Mouse (Mus musculus) heart, embryonic 15.5 days (tissue): ENCODE data around the gene Cyp4f16. TPM values are rescaled to one million over a fixed set of nuclear protein-coding genes. Genes with fewer than 3 reads are reported as not detected.
"Not testable (repeated sequence)": the region's sequence is repeated elsewhere in the genome, so short reads cannot be mapped to it uniquely, and the experiment has no call there.

ENCODE experiments used
- ATAC-seq: fragments of 200-750 bp; cut with Nextera tagmentation; replicated peaks from 2 replicates; pipeline ENCODE4 v1.8.0; 2017; ENCODE audit warnings: low read depth, moderate TSS enrichment; ENCODE audit not compliant: insufficient number of reproducible peaks, insufficient read depth, low FRiP score
- H3K27ac ChIP-seq: fragments of 300-500 bp; sonication (generic); 2 replicates; pipeline ENCODE4 v1.5.1; 2015; ENCODE audit warnings: mild to moderate bottlenecking, inconsistent platforms
- H3K27me3 ChIP-seq: fragments of 300-500 bp; sonication (generic); 2 replicates; pipeline ENCODE4 v1.6.1; 2015; ENCODE audit warnings: inconsistent platforms
- H3K36me3 ChIP-seq: fragments of 300-500 bp; sonication (generic); 2 replicates; pipeline ENCODE4 v1.6.1; 2015; ENCODE audit warnings: mild to moderate bottlenecking, inconsistent platforms
- H3K4me1 ChIP-seq: fragments of 300-500 bp; sonication (generic); replicated peaks from 2 replicates; pipeline ENCODE4 v1.6.1; 2015; ENCODE audit warnings: inconsistent platforms
- H3K4me2 ChIP-seq: fragments of 300-500 bp; sonication (generic); 2 replicates; pipeline ENCODE4 v1.6.1; 2015; ENCODE audit warnings: inconsistent platforms, mild to moderate bottlenecking, moderate library complexity
- H3K4me3 ChIP-seq: fragments of 300-500 bp; sonication (generic); 2 replicates; pipeline ENCODE4 v1.5.1; 2015; ENCODE audit warnings: mild to moderate bottlenecking, inconsistent platforms
- H3K9ac ChIP-seq: fragments of 300-500 bp; sonication (generic); 2 replicates; pipeline ENCODE4 v1.6.1; 2015; ENCODE audit warnings: mild to moderate bottlenecking, inconsistent platforms
- H3K9me3 ChIP-seq: fragments of 300-500 bp; sonication (generic); replicated peaks from 2 replicates; pipeline ENCODE4 v1.6.1; 2016; ENCODE audit warnings: inconsistent platforms
- WGBS: fragments of 180-500 bp; shearing (Covaris S2); methylation state at CpG from one replicate; pipeline ENCODE4 v1.1.7; 2015; ENCODE audit warnings: mixed read lengths; 5-methylcytosine and 5-hydroxymethylcytosine counted together
- polyA plus RNA-seq: library from polyadenylated mRNA; unstranded; fragments of >200 nt; fragmentation: Nextera tagmentation; extraction: Ambion mirVana; gene quantifications from 2 replicates; pipeline ENCODE4 v1.2.1, GENCODE M21; 2015

Gene Cyp4f16
- polyA plus RNA-seq, 1 experiment from 2014 or later: 15.2 TPM

DNA sequence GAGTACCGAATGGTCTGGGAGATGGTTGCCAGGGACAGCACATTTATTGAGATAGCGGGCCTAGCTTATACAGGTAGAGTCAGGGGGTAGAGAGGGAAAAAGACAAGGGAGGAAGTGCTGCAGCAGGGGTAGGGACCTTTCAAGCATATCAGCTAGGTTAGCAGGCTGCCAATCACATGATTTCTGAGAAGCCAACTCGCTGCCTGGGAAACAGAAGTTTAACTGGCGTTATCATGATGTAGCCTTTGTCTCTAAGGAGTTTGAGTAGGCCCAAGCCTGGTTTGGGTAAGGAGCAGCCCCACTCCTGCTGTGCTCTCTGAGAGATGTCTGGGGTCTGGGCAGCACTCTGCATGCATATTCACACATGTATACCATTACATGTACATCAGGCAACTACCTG is 14.0 kb upstream of the Cyp4f16 start:
- WGBS: 84% methylated on average over 4 of the region's 4 CpGs

DNA sequence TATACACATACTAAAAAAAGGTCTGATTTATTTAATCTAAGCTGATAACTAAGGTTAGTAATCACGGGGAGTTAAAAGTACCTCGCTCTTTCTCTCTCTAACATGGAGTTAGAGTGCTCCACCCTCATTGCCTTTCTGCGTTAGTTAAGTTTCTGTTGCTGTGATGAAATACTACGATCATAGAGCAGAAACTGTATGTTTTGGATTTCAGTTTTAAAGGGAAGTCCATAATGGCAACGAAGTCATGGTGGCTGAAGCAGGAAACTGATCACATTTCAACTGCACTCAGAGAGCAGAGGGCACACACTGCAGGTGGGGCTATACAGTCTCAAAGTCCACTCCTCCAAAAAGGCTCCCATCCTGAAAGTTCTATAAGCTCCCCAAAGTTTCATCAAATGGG is 13.5 kb upstream of the Cyp4f16 start:
- no peaks in the 10 kb centered on the region for H3K27me3 ChIP-seq
- H3K9me3 ChIP-seq: no peaks in the 10 kb centered on the region
- H3K4me1 ChIP-seq: no peaks in the 10 kb centered on the region
- H3K27ac ChIP-seq: no peak overlapping the region
- no peak for ATAC-seq
- no peak overlapping the region for H3K4me3 ChIP-seq
- H3K4me2 ChIP-seq: no peak overlapping the region
- no peak overlapping the region for H3K9ac ChIP-seq
- peaks cover 7% of the 10 kb centered on the region; the same call in 1 of the 2 replicates for H3K36me3 ChIP-seq
- WGBS: 82% methylated on average over 5 of the region's 5 CpGs

More for the DNA sequence above, 14.0 kb upstream of the Cyp4f16 start:
- H3K36me3 ChIP-seq: peaks cover 7% of the 10 kb centered on the region; the same call in 1 of the 2 replicates
- H3K4me3 ChIP-seq: no peak overlapping the region
- H3K27me3 ChIP-seq: no peaks in the 10 kb centered on the region
- no peak overlapping the region for H3K27ac ChIP-seq
- no peak overlapping the region for H3K4me2 ChIP-seq
- H3K9ac ChIP-seq: no peak overlapping the region
- no peak for ATAC-seq
- no peaks in the 10 kb centered on the region for H3K9me3 ChIP-seq
- H3K4me1 ChIP-seq: no peaks in the 10 kb centered on the region

DNA sequence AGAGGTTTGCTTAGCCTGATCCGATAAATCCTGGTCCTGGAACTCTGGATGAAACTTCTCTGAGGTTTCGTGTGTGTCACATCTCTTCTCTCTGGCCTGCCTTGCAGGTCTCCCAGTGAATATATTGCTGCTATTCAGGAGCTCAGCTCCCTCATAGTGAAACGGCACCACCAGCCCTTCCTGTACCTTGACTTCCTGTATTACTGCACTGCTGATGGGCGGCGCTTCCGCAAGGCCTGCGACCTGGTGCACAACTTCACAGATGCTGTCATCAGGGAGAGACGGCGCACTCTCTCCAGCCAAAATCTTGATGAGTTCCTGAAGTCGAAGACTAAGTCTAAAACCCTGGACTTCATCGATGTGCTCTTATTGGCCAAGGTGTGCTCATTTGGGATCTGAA is 12.5 kb upstream of the Cyp4f16 start:
- H3K9me3 ChIP-seq: no peaks in the 10 kb centered on the region
- H3K4me2 ChIP-seq: no peak overlapping the region
- ATAC-seq: no peak
- H3K27ac ChIP-seq: no peak overlapping the region
- H3K4me3 ChIP-seq: no peak overlapping the region
- no peak overlapping the region for H3K9ac ChIP-seq
- WGBS: 83% methylated on average over 11 of the region's 11 CpGs
- no peaks in the 10 kb centered on the region for H3K27me3 ChIP-seq
- H3K36me3 ChIP-seq: peaks cover 7% of the 10 kb centered on the region; the same call in 1 of the 2 replicates
- peaks cover 7% of the 10 kb centered on the region; the same call in 1 of the 2 replicates for H3K4me1 ChIP-seq

DNA sequence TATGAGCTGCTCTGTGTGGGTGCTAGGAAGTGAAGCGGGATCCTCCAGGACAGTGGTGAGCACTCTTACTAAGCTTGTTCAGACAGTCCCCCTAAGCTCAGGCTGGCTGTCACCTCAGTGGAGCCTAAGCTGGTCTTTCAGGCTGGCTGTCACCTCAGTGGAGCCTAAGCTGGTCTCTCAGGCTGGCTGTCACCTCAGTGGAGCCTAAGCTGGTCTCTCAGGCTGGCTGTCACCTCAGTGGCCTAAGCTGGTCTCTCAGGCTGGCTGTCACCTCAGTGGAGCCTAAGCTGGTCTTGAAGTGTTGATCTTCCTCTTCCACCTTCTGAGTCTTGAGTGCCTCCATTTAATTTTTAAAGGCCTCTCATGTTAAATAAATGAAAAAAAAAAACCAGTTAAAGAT is 10.0 kb upstream of the Cyp4f16 start:
- not testable (repeated sequence) for H3K9ac ChIP-seq, H3K27me3 ChIP-seq, H3K4me2 ChIP-seq, H3K4me1 ChIP-seq, H3K27ac ChIP-seq, ATAC-seq, H3K36me3 ChIP-seq, H3K9me3 ChIP-seq, H3K4me3 ChIP-seq
- 85% methylated on average over 1 of the region's 1 CpGs for WGBS

DNA sequence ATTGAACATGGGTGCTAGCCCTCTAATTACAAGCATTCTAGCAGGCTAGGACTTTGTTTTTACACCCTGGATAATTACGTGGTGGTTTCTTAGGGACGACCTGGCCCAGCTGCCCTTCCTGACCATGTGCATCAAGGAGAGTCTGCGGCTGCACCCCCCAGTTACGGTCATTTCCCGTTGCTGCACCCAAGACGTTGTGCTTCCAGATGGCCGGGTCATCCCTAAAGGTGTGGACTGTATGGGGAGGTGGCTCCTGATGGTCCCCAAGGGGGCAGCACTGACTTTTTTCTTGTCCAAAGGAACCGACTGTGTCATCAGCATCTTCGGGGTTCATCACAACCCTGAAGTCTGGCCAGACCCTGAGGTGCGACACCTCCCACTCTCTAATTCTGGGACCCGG is 8.6 kb upstream of the Cyp4f16 start:
- H3K4me1 ChIP-seq: peaks cover 7% of the 10 kb centered on the region; the same call in 1 of the 2 replicates
- no peaks in the 10 kb centered on the region for H3K9me3 ChIP-seq
- 83% methylated on average over 11 of the region's 11 CpGs for WGBS
- no peak overlapping the region for H3K27ac ChIP-seq
- no peak overlapping the region for H3K4me2 ChIP-seq
- ATAC-seq: no peak
- no peaks in the 10 kb centered on the region for H3K27me3 ChIP-seq
- H3K9ac ChIP-seq: no peak overlapping the region
- H3K36me3 ChIP-seq: no peaks in the 10 kb centered on the region
- no peak overlapping the region for H3K4me3 ChIP-seq

DNA sequence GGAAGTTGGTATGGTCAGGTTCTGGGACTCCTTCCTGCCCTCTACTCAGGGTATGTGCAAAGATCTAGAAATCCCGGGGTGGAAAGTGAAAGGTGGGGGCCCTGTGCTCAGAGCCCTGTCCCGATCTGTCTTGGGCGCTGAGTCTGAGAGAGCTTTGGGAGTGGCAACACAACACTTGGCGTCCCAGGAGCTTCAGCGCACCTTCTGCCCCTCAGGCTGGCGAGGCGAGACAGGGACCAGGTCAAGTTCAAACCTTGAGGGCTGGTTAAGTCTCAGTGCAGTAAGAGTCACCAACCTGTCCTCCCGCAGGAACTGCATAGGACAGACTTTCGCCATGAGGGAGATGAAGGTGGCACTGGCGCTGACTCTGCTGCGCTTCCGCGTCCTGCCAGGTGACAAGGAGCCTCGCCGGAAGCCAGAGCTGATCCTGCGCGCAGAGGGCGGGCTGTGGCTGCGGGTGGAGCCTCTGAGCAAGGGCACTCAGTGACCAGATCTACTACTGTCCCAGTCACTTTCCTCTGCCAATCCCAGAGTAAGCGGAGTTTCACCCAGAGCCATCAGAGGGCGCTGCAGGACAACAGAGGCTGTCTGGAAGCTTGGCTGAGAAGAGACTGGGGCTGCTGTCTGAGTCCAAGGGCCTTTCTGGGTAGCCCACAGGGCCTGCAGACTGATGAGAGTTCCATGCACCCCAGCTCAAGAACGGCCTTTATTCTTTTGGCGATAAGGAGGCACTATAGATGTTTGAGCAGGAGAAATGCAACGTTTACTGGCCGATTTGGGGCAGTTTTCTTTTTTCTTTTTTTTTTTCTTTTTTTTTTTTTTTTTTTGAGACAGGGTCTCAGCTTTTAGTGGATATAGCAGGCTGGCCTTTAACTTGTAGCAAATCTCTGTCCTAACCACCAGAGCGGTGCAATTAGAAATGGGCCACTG is 7.7 kb upstream of the Cyp4f16 start:
- 17% methylated on average over 26 of the region's 26 CpGs for WGBS
- H3K9ac ChIP-seq: peak overlapping the region; percentile 46
- 0 out of 2 replicates have a peak overlapping the region, but pooled peaks have one; percentile 4 for H3K27ac ChIP-seq
- peak; percentile 87 for ATAC-seq
- H3K36me3 ChIP-seq: no peaks in the 10 kb centered on the region
- H3K4me1 ChIP-seq: peaks cover 7% of the 10 kb centered on the region; the same call in 1 of the 2 replicates
- H3K27me3 ChIP-seq: no peaks in the 10 kb centered on the region
- peak overlapping the region; percentile 70 for H3K4me2 ChIP-seq
- peak overlapping the region; percentile 50 for H3K4me3 ChIP-seq
- H3K9me3 ChIP-seq: no peaks in the 10 kb centered on the region

DNA sequence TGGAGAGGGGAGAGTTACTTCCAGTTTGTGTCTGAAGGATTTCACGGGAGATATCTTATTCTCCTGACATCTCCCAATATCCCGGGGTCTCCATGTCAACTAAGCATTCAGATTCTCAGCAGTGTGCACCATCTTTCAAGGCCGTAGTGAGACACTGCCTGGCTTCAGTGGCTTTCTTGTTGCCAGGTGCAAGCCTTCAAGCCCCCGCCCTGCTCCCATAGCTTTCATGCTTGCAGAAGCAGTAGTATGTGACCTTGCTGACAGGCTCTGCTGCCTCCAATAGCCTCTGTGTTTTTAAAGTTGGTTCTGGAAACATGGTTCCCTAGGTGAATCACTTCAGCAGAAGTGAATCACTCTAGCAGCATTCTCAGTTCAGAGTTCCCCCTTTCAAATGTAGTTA is 4.0 kb upstream of the Cyp4f16 start:
- not testable (repeated sequence) for H3K27me3 ChIP-seq, H3K9ac ChIP-seq, H3K4me3 ChIP-seq, H3K9me3 ChIP-seq, H3K4me2 ChIP-seq, ATAC-seq, H3K36me3 ChIP-seq, H3K27ac ChIP-seq
- peaks cover 18% of the 10 kb centered on the region for H3K4me1 ChIP-seq
- WGBS: 65% methylated on average over 4 of the region's 4 CpGs

DNA sequence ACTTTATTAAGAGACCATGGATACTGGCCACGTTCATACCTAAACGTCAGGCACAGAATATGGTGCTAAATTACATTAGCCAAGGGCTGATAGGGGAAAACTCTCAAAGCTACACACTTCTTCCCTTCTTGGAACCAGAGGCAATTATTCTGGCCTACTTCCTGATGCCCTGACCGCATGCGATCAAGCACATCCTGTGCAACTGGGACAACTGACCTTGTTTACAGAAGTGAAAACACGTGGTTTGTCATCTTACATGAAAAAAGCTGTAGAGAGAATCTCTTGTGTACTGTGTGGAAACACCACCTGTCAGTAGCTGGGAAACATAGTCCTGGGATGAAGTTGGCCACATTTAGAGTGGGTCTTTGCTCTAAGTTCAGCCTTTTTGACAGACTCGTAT is 2.3 kb upstream of the Cyp4f16 start:
- WGBS: 73% methylated on average over 6 of the region's 6 CpGs
- H3K9me3 ChIP-seq: no peaks in the 10 kb centered on the region
- no peak overlapping the region for H3K9ac ChIP-seq
- no peak overlapping the region for H3K4me3 ChIP-seq
- H3K27ac ChIP-seq: no peak overlapping the region
- no peak for ATAC-seq
- H3K36me3 ChIP-seq: no peaks in the 10 kb centered on the region
- H3K27me3 ChIP-seq: no peaks in the 10 kb centered on the region
- no peak overlapping the region for H3K4me2 ChIP-seq
- peaks cover 11% of the 10 kb centered on the region for H3K4me1 ChIP-seq

DNA sequence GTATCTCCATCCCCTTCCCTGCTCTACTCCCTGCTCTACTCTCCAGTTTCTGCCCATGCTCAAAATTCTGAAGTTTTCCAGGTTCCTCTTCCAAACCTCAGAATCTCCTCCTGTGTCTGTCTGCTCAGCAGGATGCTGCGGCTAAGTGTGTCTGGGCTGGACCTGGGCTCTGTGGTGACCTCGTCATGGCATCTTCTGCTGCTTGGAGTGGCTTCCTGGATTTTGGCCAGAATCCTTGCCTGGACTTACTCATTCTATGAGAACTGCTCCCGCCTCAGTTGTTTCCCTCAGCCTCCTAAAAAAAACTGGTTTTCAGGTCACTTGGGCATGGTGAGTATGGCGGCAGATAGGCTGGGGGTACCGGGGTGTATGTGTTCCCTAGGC is 501 bp downstream of the Cyp4f16 start:
- 53% methylated on average over 5 of the region's 5 CpGs for WGBS
- ATAC-seq: no peak; the same call in 1 of the 2 replicates
- Histone ChIP-seq H3K9ac (peak overlapping the region; percentile 50), H3K4me3 (peak overlapping the region; percentile 58), H3K9me3 (no peaks in the 10 kb centered on the region), H3K27me3 (no peaks in the 10 kb centered on the region), H3K36me3 (no peaks in the 10 kb centered on the region), H3K4me1 (peaks cover 11% of the 10 kb centered on the region), H3K27ac (peak overlapping the region; percentile 80), H3K4me2 (peak overlapping the region; percentile 66)

DNA sequence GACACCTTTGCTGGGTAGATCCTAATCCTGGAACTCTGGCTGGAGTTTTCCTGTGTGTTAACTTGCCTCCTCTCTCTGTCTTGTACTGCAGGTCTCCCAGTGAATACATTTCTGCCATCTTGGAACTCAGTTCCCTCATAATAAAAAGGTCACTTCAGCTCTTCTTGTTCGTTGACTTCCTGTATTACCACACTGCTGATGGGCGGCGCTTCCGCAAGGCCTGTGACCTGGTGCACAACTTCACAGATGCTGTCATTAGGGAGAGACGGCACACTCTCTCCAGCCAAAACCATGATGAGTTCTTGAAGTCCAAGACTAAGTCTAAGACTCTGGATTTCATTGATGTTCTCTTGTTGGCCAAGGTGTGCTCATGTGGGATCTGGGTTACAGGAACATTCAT is 8.4 kb downstream of the Cyp4f16 start:
- not testable (repeated sequence) for H3K4me1 ChIP-seq, H3K27ac ChIP-seq, H3K9ac ChIP-seq, ATAC-seq, H3K27me3 ChIP-seq, H3K4me2 ChIP-seq, H3K9me3 ChIP-seq, H3K36me3 ChIP-seq, H3K4me3 ChIP-seq
- 89% methylated on average over 5 of the region's 5 CpGs for WGBS

DNA sequence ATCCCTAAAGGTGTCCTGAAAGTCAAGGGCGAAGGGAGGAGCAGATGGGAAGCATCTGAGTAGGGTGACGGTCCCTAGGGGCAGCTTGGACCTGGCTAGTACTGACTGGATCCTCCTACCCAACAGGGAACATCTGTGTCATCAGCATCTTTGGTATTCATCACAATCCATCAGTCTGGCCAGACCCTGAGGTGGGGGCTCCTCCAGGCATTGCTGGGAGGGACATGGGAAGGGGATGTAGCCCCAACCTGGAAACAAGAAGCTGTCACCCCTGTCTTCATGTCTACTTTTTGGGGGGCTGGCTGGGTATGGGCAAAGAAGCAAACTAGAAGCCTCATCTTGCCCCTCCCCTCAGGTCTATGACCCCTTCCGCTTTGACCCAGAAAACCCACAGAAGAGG is 14.0 kb downstream of the Cyp4f16 start:
- 87% methylated on average over 3 of the region's 3 CpGs for WGBS
- not testable (repeated sequence) for H3K36me3 ChIP-seq, H3K27me3 ChIP-seq, ATAC-seq, H3K27ac ChIP-seq, H3K9me3 ChIP-seq, H3K9ac ChIP-seq, H3K4me1 ChIP-seq
- H3K4me3 ChIP-seq: 0 out of 2 replicates have a peak overlapping the region, but pooled peaks have one; percentile 43
- H3K4me2 ChIP-seq: peak overlapping the region; percentile 67
